ENCODE assay signal across 10 mouse cellular contexts in the genomic region with DNA sequence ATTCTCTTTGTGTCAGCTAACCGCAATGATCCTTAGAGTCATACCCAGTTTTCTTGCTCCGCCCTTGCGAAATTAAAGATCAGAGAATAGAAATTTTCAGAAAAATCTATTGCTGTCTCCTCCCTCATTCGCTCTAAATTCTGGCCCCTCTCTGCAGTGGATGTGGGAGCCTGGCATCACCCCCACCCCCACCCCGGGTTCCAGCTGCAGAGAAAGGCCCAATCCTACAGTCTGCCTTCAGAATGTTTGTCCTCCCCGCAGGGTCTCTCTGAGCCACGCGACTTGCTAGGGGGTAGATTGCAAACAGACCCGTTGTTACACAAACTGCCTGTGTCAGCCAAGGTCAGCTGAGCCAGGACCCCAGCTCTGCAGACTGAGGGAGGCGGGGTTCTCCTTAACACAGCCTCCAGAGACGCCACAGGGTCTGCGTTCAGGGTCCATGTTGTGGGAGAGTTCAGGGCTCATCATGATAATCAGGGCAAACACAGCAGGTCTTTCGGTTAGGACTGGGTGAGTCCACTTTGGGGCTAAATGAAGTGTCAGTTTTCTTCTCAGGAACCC. TPM values are rescaled to one million over a fixed set of nuclear protein-coding genes. Genes with fewer than 3 reads are reported as not detected.
DNase-seq lines count a peak whose midpoint lies in the region; ATAC-seq and TF ChIP-seq lines count a peak whose summit lies in the region.
"Had no signal": no experiment of that assay in that cellular context is flagged by ENCODE, and none has a peak within 500 bp of the region (broad histone marks: within the 10 kb centered on the region; RNA-seq: fewer than 3 reads in every experiment).

No protein-coding gene starts in this region.

- peaks cover 45% of the 10 kb centered on the region for H3K4me1 ChIP-seq in heart, embryonic 15.5 days (replicated peaks)
- H3K4me1 ChIP-seq in forebrain, embryonic 16.5 days (replicated peaks; ENCODE audit: control insufficient read depth, insufficient read depth, low read length) = peaks cover 33% of the 10 kb centered on the region
- H3K4me1 ChIP-seq in midbrain, embryonic 15.5 days = peaks cover 52% of the 10 kb centered on the region
- no peaks in the 10 kb centered on the region; the same call in 1 of the 2 replicates for H3K4me1 ChIP-seq in cerebellum, adult 2 months (ENCODE audit: control insufficient read depth, insufficient read depth, low read length)

- intact Hi-C loops in heart, postnatal 14 days (cut with DNase I) = no loop called here

- 25% methylated on average over 13 of the region's 13 CpGs for WGBS in heart, embryonic 15.5 days
- 17% methylated on average over 13 of the region's 13 CpGs for WGBS in forebrain, embryonic 16.5 days
- 11% methylated on average over 13 of the region's 13 CpGs for WGBS in midbrain, embryonic 15.5 days
- WGBS in cerebellum, adult 2 months = 43% methylated on average over 13 of the region's 13 CpGs

- no peak for DNase-seq in heart, postnatal 14 days
- DNase-seq in NIH3T3 (ENCODE audit: low read depth) = peak; percentile 52
- no peak for DNase-seq in gastrocnemius, adult 8-10 months (ENCODE audit: low spot score in 2 of 2)
- DNase-seq in cerebellum, adult 2 months = no peak
- DNase-seq: gastrocnemius, adult 2 months; left cerebral cortex, postnatal 4 days had no signal

- peaks cover 80% of the 10 kb centered on the region for H3K27me3 ChIP-seq in heart, embryonic 15.5 days
- no peaks in the 10 kb centered on the region; the same call in 1 of the 2 replicates for H3K27me3 ChIP-seq in forebrain, embryonic 16.5 days (replicated peaks; ENCODE audit: control insufficient read depth, insufficient read depth, low read length)
- H3K27me3 ChIP-seq in midbrain, embryonic 15.5 days (replicated peaks) = no peaks in the 10 kb centered on the region
- H3K27me3 ChIP-seq in cerebellum, adult 2 months (ENCODE audit: control insufficient read depth, insufficient read depth, low read length) = peaks cover 7% of the 10 kb centered on the region; the same call in 1 of the 2 replicates

- no peak overlapping the region for H3K9ac ChIP-seq in heart, embryonic 15.5 days
- 0 out of 2 replicates have a peak overlapping the region, but pooled peaks have one; percentile 9 for H3K9ac ChIP-seq in forebrain, embryonic 16.5 days (replicated peaks; ENCODE audit: low read depth, low read length)
- no peak overlapping the region for H3K9ac ChIP-seq in midbrain, embryonic 15.5 days

- no peak for TF ChIP-seq POLR2A in cerebellum, adult 2 months (IDR thresholded peaks at IDR 0.05; ENCODE audit: borderline replicate concordance, insufficient read depth, low read length)

- no peak overlapping the region; the same call in 1 of the 2 replicates for H3K4me2 ChIP-seq in heart, embryonic 15.5 days
- no peak overlapping the region for H3K4me2 ChIP-seq in forebrain, embryonic 16.5 days (ENCODE audit: low read length)
- peak overlapping the region; percentile 64; the same call in 1 of the 2 replicates for H3K4me2 ChIP-seq in midbrain, embryonic 15.5 days

- 0 out of 2 replicates have a peak overlapping the region, but pooled peaks have one; percentile 7 for H3K4me3 ChIP-seq in heart, embryonic 15.5 days
- no peak overlapping the region for H3K4me3 ChIP-seq in forebrain, embryonic 16.5 days (replicated peaks; ENCODE audit: low read length)
- peak overlapping the region; percentile 12; the same call in 1 of the 2 replicates for H3K4me3 ChIP-seq in midbrain, embryonic 15.5 days
- no peak overlapping the region for H3K4me3 ChIP-seq in cerebellum, adult 2 months (replicated peaks; ENCODE audit: insufficient read depth, low read depth, low read length)
- H3K4me3 ChIP-seq: gastrocnemius, adult 2 months had no signal

- H3K9me3 ChIP-seq in heart, embryonic 15.5 days (replicated peaks) = no peaks in the 10 kb centered on the region
- no peaks in the 10 kb centered on the region for H3K9me3 ChIP-seq in forebrain, embryonic 16.5 days (ENCODE audit: control insufficient read depth, low read length)
- no peaks in the 10 kb centered on the region for H3K9me3 ChIP-seq in midbrain, embryonic 15.5 days

- no peak for ATAC-seq in heart, embryonic 15.5 days (replicated peaks; ENCODE audit: insufficient number of reproducible peaks, insufficient read depth, low FRiP score, low read depth)
- no peak for ATAC-seq in forebrain, embryonic 16.5 days
- no peak for ATAC-seq in midbrain, embryonic 15.5 days (replicated peaks)
- no peak for ATAC-seq in monocyte, adult 5-6 weeks (replicated peaks; ENCODE audit: insufficient number of reproducible peaks, low FRiP score, low TSS enrichment, poor library complexity, severe bottlenecking)

- no peaks in the 10 kb centered on the region for H3K36me3 ChIP-seq in heart, embryonic 15.5 days
- H3K36me3 ChIP-seq in forebrain, embryonic 16.5 days (ENCODE audit: control insufficient read depth, insufficient read depth) = no peaks in the 10 kb centered on the region
- no peaks in the 10 kb centered on the region for H3K36me3 ChIP-seq in midbrain, embryonic 15.5 days (replicated peaks)

- TF ChIP-seq CTCF in cerebellum, adult 2 months (IDR thresholded peaks at IDR 0.05; ENCODE audit: borderline replicate concordance, insufficient read depth, low read depth, low read length) = no peak

- H3K27ac ChIP-seq in heart, embryonic 15.5 days = no peak overlapping the region
- no peak overlapping the region for H3K27ac ChIP-seq in forebrain, embryonic 16.5 days (ENCODE audit: low read length)
- no peak overlapping the region for H3K27ac ChIP-seq in midbrain, embryonic 15.5 days
- H3K27ac ChIP-seq in cerebellum, adult 2 months (ENCODE audit: insufficient read depth, low read length) = no peak overlapping the region
- H3K27ac ChIP-seq: gastrocnemius, adult 2 months had no signal

RNA-seq across cellular contexts. Expression of a gene that starts 1.6 kb away (rescaled TPM):
- polyA plus RNA-seq in heart, embryonic 15.5 days (2015; fragmentation: Nextera tagmentation; extraction: Ambion mirVana) = 4.1 and 20.1 TPM in 2 replicates
- under 1 TPM; 0.31 to 0.56 TPM for total RNA-seq in heart, postnatal 14 days (2021)
- 18.9 and 19.4 TPM in 2 replicates for polyA plus RNA-seq in forebrain, embryonic 16.5 days (2015; fragmentation: Nextera tagmentation; extraction: Ambion mirVana)
- 44.8 and 52.1 TPM in 2 replicates for polyA plus RNA-seq in midbrain, embryonic 15.5 days (2015; fragmentation: Nextera tagmentation; extraction: Ambion mirVana)
- not detected for total RNA-seq in gastrocnemius, adult 8-10 months (2022)
- total RNA-seq in monocyte, adult 5-6 weeks (2017) = not detected in 3 replicates
- polyA plus RNA-seq in cerebellum, adult 2 months (2012; rRNA removed) = 3.5 and 5.0 TPM in 2 replicates

RNA-seq across cellular contexts. Expression of a gene that starts 19.5 kb away (rescaled TPM):
- polyA plus RNA-seq in heart, embryonic 15.5 days (2015; fragmentation: Nextera tagmentation; extraction: Ambion mirVana) = 12.2 and 17.4 TPM in 2 replicates
- 1 to 10 TPM; 6.9 to 8.5 TPM for total RNA-seq in heart, postnatal 14 days (2021)
- polyA plus RNA-seq in forebrain, embryonic 16.5 days (2015; fragmentation: Nextera tagmentation; extraction: Ambion mirVana) = 18.4 and 23.5 TPM in 2 replicates
- 23.0 and 23.2 TPM in 2 replicates for polyA plus RNA-seq in midbrain, embryonic 15.5 days (2015; fragmentation: Nextera tagmentation; extraction: Ambion mirVana)
- 1 to 10 TPM; 2.4 to 4.1 (median 3.5) TPM for total RNA-seq in gastrocnemius, adult 8-10 months (2022)
- total RNA-seq in monocyte, adult 5-6 weeks (2017) = 12.9 to 20.5 TPM (median 16.9 TPM) in 3 replicates
- 46.8 and 49.5 TPM in 2 replicates for polyA plus RNA-seq in cerebellum, adult 2 months (2012; rRNA removed)

RNA-seq across cellular contexts. Expression of a gene that starts 19.9 kb away (rescaled TPM):
- 23.9 and 33.3 TPM in 2 replicates for polyA plus RNA-seq in heart, embryonic 15.5 days (2015; fragmentation: Nextera tagmentation; extraction: Ambion mirVana)
- 10 to 100 TPM; 15.7 TPM for total RNA-seq in heart, postnatal 14 days (2021)
- polyA plus RNA-seq in forebrain, embryonic 16.5 days (2015; fragmentation: Nextera tagmentation; extraction: Ambion mirVana) = 43.5 and 49.4 TPM in 2 replicates
- polyA plus RNA-seq in midbrain, embryonic 15.5 days (2015; fragmentation: Nextera tagmentation; extraction: Ambion mirVana) = 30.5 and 34.9 TPM in 2 replicates
- total RNA-seq in gastrocnemius, adult 8-10 months (2022) = 1 to 10 TPM; 5.8 to 7.6 (median 7.2) TPM
- 33.3 to 49.0 TPM (median 35.4 TPM) in 3 replicates for total RNA-seq in monocyte, adult 5-6 weeks (2017)
- polyA plus RNA-seq in cerebellum, adult 2 months (2012; rRNA removed) = 15.2 and 15.9 TPM in 2 replicates

RNA-seq across cellular contexts. Expression of a gene that starts 20.8 kb away (rescaled TPM):
- polyA plus RNA-seq in heart, embryonic 15.5 days (2015; fragmentation: Nextera tagmentation; extraction: Ambion mirVana) = 14.8 and 16.1 TPM in 2 replicates
- total RNA-seq in heart, postnatal 14 days (2021) = 10 to 100 TPM; 32.5 to 39.0 TPM
- polyA plus RNA-seq in forebrain, embryonic 16.5 days (2015; fragmentation: Nextera tagmentation; extraction: Ambion mirVana) = 35.7 and 41.6 TPM in 2 replicates
- polyA plus RNA-seq in midbrain, embryonic 15.5 days (2015; fragmentation: Nextera tagmentation; extraction: Ambion mirVana) = 33.0 and 40.7 TPM in 2 replicates
- 10 to 100 TPM in 2 of 4 experiments, 1 to 10 TPM in 2; 8.7 to 18.0 (median 12.0) TPM for total RNA-seq in gastrocnemius, adult 8-10 months (2022)
- 0.58 to 2.0 TPM (median 1.6 TPM) in 3 replicates for total RNA-seq in monocyte, adult 5-6 weeks (2017)
- 2.7 and 3.4 TPM in 2 replicates for polyA plus RNA-seq in cerebellum, adult 2 months (2012; rRNA removed)

RNA-seq across cellular contexts. Expression of a gene that starts 30.7 kb away (rescaled TPM):
- polyA plus RNA-seq in heart, embryonic 15.5 days (2015; fragmentation: Nextera tagmentation; extraction: Ambion mirVana) = 59.2 and 60.6 TPM in 2 replicates
- total RNA-seq in heart, postnatal 14 days (2021) = 10 to 100 TPM; 65.8 to 71.0 TPM
- 63.4 and 64.3 TPM in 2 replicates for polyA plus RNA-seq in forebrain, embryonic 16.5 days (2015; fragmentation: Nextera tagmentation; extraction: Ambion mirVana)
- 51.5 and 55.4 TPM in 2 replicates for polyA plus RNA-seq in midbrain, embryonic 15.5 days (2015; fragmentation: Nextera tagmentation; extraction: Ambion mirVana)
- 10 to 100 TPM; 40.9 to 48.1 (median 45.8) TPM for total RNA-seq in gastrocnemius, adult 8-10 months (2022)
- 149 to 161 TPM (median 154 TPM) in 3 replicates for total RNA-seq in monocyte, adult 5-6 weeks (2017)
- 83.9 and 84.9 TPM in 2 replicates for polyA plus RNA-seq in cerebellum, adult 2 months (2012; rRNA removed)

Comparison
In these comparisons a context has a peak if more than half of its experiments do, and no peak if none do; other contexts are left out.
1. H3K4me3 ChIP-seq: peak in heart, embryonic 15.5 days (single experiment) and midbrain, embryonic 15.5 days (single experiment); none in forebrain, embryonic 16.5 days (single experiment) and cerebellum, adult 2 months (single experiment).